Mouse (Mus musculus) embryonic facial prominence, embryonic 13.5 days (tissue): ENCODE data around the gene Olfr867. TPM values are rescaled to one million over a fixed set of nuclear protein-coding genes. Genes with fewer than 3 reads are reported as not detected.

Experiments
- ATAC-seq: fragments of 200-750 bp; cut with Nextera tagmentation; 2 replicates; pipeline ENCODE4 v1.8.0; 2017; ENCODE audit warnings: low read depth; ENCODE audit not compliant: insufficient number of reproducible peaks, insufficient read depth, low FRiP score, low TSS enrichment
- H3K27ac ChIP-seq: fragments of 300-500 bp; sonication (generic); 2 replicates; pipeline ENCODE4 v1.5.1; 2015; ENCODE audit warnings: moderate library complexity, mild to moderate bottlenecking, inconsistent platforms
- H3K27me3 ChIP-seq: fragments of 300-500 bp; sonication (generic); 2 replicates; pipeline ENCODE4 v1.6.1; 2015; ENCODE audit warnings: mild to moderate bottlenecking, inconsistent platforms
- H3K36me3 ChIP-seq: fragments of 300-500 bp; sonication (generic); 2 replicates; pipeline ENCODE4 v1.6.1; 2015; ENCODE audit warnings: mild to moderate bottlenecking, inconsistent platforms
- H3K4me1 ChIP-seq: fragments of 300-500 bp; sonication (generic); 2 replicates; pipeline ENCODE4 v1.6.1; 2015; ENCODE audit warnings: inconsistent platforms
- H3K4me2 ChIP-seq: fragments of 300-500 bp; sonication (generic); 2 replicates; pipeline ENCODE4 v1.6.1; 2015; ENCODE audit warnings: moderate library complexity, mild to moderate bottlenecking, inconsistent platforms
- H3K4me3 ChIP-seq: fragments of 300-500 bp; sonication (generic); 2 replicates; pipeline ENCODE4 v1.5.1; 2015; ENCODE audit warnings: mild to moderate bottlenecking, inconsistent platforms
- H3K9ac ChIP-seq: fragments of 300-500 bp; sonication (generic); 2 replicates; pipeline ENCODE4 v1.6.1; 2015; ENCODE audit warnings: mild to moderate bottlenecking, inconsistent platforms
- H3K9me3 ChIP-seq: fragments of 300-500 bp; sonication (generic); 2 replicates; pipeline ENCODE4 v1.6.1; 2016; ENCODE audit warnings: inconsistent platforms
- WGBS: fragments of 180-500 bp; shearing (Covaris S2); methylation state at CpG from one replicate; pipeline ENCODE4 v1.1.7; 2015; ENCODE audit warnings: mixed read lengths; 5-methylcytosine and 5-hydroxymethylcytosine counted together
- microRNA-seq: library from miRNA; unstranded; fragments of <30 nt; microRNA quantifications from one replicate; pipeline ENCODE4, GENCODE M21; 2016
- polyA plus RNA-seq: library from polyadenylated mRNA; unstranded; fragments of >200 nt; fragmentation: Nextera tagmentation; extraction: Ambion mirVana; gene quantifications from 2 replicates; pipeline ENCODE4 v1.2.1, GENCODE M21; 2015

The Olfr867 gene
- not detected in 2 replicates for polyA plus RNA-seq

GRCm38 (mm10) chr9:20057462-20057861 lies at the start of gene Olfr867:
TSS of gene Olfr867 (minus strand) at chr9:20057562.
- Histone ChIP-seq H3K4me3 (no peak within 1 kb of the TSS), H3K4me1 (no peaks in the 10 kb centered on the region), H3K9ac (no peak within 1 kb of the TSS), H3K4me2 (no peak within 1 kb of the TSS), H3K27me3 (no peaks in the 10 kb centered on the region), H3K9me3 (0 out of 2 replicates have a peak, but pooled peaks cover 3% of the 10 kb centered on the region), H3K27ac (no peak within 1 kb of the TSS), H3K36me3 (no peaks in the 10 kb centered on the region)
- ATAC-seq, result no peak
- 68% methylated on average over 1 of the region's 1 CpGs for WGBS

GRCm38 (mm10) chr9:20098326-20098725 lies 41.0 kb upstream of the Olfr867 start, which contains the start of gene Olfr868:
TSS of gene Olfr868 (plus strand) at chr9:20098626.
- no peak within 1 kb of the TSS for H3K9ac ChIP-seq
- no peak within 1 kb of the TSS for H3K27ac ChIP-seq
- H3K4me2 ChIP-seq, result no peak within 1 kb of the TSS
- no peak within 1 kb of the TSS for H3K4me3 ChIP-seq
- 0 out of 2 replicates have a peak, but pooled peaks cover 9% of the 10 kb centered on the region for H3K9me3 ChIP-seq
- no peaks in the 10 kb centered on the region for H3K36me3 ChIP-seq
- whole genome bisulfite sequencing, result 37% methylated on average over 2 of the region's 2 CpGs
- ATAC-seq, result no peak
- H3K27me3 ChIP-seq, result no peaks in the 10 kb centered on the region
- H3K4me1 ChIP-seq, result no peaks in the 10 kb centered on the region

- WGBS, result 70% methylated on average over 7 of the region's 7 CpGs
- no peak for ATAC-seq
- H3K27me3 ChIP-seq, result no peaks in the 10 kb centered on the region
- H3K9ac ChIP-seq, result no peak overlapping the region
- H3K4me2 ChIP-seq, result no peak overlapping the region
- no peak overlapping the region for H3K4me3 ChIP-seq
- H3K27ac ChIP-seq, result no peak overlapping the region
- H3K36me3 ChIP-seq, result no peaks in the 10 kb centered on the region
- H3K4me1 ChIP-seq, result no peaks in the 10 kb centered on the region
- H3K9me3 ChIP-seq, result peaks cover 37% of the 10 kb centered on the region
These were observed 16.3 kb upstream of the Olfr867 start for GRCm38 (mm10) chr9:20073523-20074177.

- 81% methylated on average over 1 of the region's 1 CpGs for WGBS
- Histone ChIP-seq H3K4me2 (no peak overlapping the region), H3K27ac (no peak overlapping the region), H3K9ac (no peak overlapping the region), H3K4me1 (no peaks in the 10 kb centered on the region), H3K4me3 (no peak overlapping the region), H3K27me3 (no peaks in the 10 kb centered on the region), H3K36me3 (no peaks in the 10 kb centered on the region), H3K9me3 (peaks cover 30% of the 10 kb centered on the region)
- no peak for ATAC-seq
These were observed 13.9 kb upstream of the Olfr867 start for GRCm38 (mm10) chr9:20071291-20071690.

- no peak overlapping the region for H3K4me2 ChIP-seq
- WGBS, result 64% methylated on average over 3 of the region's 3 CpGs
- H3K9ac ChIP-seq, result no peak overlapping the region
- no peak overlapping the region for H3K27ac ChIP-seq
- no peak for ATAC-seq
- no peaks in the 10 kb centered on the region for H3K4me1 ChIP-seq
- no peaks in the 10 kb centered on the region for H3K36me3 ChIP-seq
- H3K4me3 ChIP-seq, result no peak overlapping the region
- H3K27me3 ChIP-seq, result no peaks in the 10 kb centered on the region
- H3K9me3 ChIP-seq, result peaks cover 25% of the 10 kb centered on the region
These were observed 12.9 kb upstream of the Olfr867 start for GRCm38 (mm10) chr9:20070236-20070635.

GRCm38 (mm10) chr9:20047964-20048363 lies 9.4 kb downstream of the Olfr867 start:
- H3K9ac ChIP-seq, result no peak overlapping the region
- WGBS, result 68% methylated on average over 3 of the region's 3 CpGs
- no peak overlapping the region for H3K4me2 ChIP-seq
- H3K36me3 ChIP-seq, result no peaks in the 10 kb centered on the region
- no peak overlapping the region for H3K27ac ChIP-seq
- no peaks in the 10 kb centered on the region for H3K4me1 ChIP-seq
- no peak for ATAC-seq
- no peaks in the 10 kb centered on the region for H3K27me3 ChIP-seq
- no peak overlapping the region for H3K4me3 ChIP-seq
- H3K9me3 ChIP-seq, result peaks cover 8% of the 10 kb centered on the region; the same call in 1 of the 2 replicates

- Histone ChIP-seq H3K27ac (no peak within 1 kb of the TSS), H3K4me3 (no peak within 1 kb of the TSS), H3K27me3 (no peaks in the 10 kb centered on the region), H3K36me3 (no peaks in the 10 kb centered on the region), H3K4me2 (no peak within 1 kb of the TSS), H3K9me3 (0 out of 2 replicates have a peak, but pooled peaks cover 3% of the 10 kb centered on the region), H3K9ac (no peak within 1 kb of the TSS), H3K4me1 (no peaks in the 10 kb centered on the region)
- 81% methylated on average over 2 of the region's 2 CpGs for WGBS
- ATAC-seq, result no peak
These were observed 29.4 kb downstream of the Olfr867 start, which contains the start of gene Olfr866 for GRCm38 (mm10) chr9:20027935-20028334. TSS of gene Olfr866 (minus strand) at chr9:20028035.

Small RNAs within 50 kb of the gene (microRNA-seq; reads per million reads assigned to microRNA genes)
- gene Gm26231, result not detected
- not detected for gene Gm44395

Other genes starting within 250 kb of the Olfr867 start
- gene Olfr860, start 207.8 kb downstream of the Olfr867 start, polyA plus RNA-seq, result not detected in 2 replicates
- gene Olfr862, start 169.6 kb downstream of the Olfr867 start, polyA plus RNA-seq, result not detected in 2 replicates
- gene Olfr77, start 140.7 kb downstream of the Olfr867 start, polyA plus RNA-seq, result 0.29 and 0.30 TPM in 2 replicates
- gene Olfr866, start 29.5 kb downstream of the Olfr867 start, polyA plus RNA-seq, result not detected in 2 replicates
- gene Olfr868, start 41.1 kb upstream of the Olfr867 start, polyA plus RNA-seq, result not detected in 2 replicates
- not detected in 2 replicates for gene Olfr869, start 71.4 kb upstream of the Olfr867 start, polyA plus RNA-seq
- gene Olfr870, start 116.5 kb upstream of the Olfr867 start, polyA plus RNA-seq, result not detected in 2 replicates
- not detected in 2 replicates for gene Olfr871, start 154.6 kb upstream of the Olfr867 start, polyA plus RNA-seq
- not detected in 2 replicates for gene Olfr872, start 179.6 kb upstream of the Olfr867 start, polyA plus RNA-seq
- gene Olfr39, start 224.8 kb upstream of the Olfr867 start, polyA plus RNA-seq, result not detected in 2 replicates
- gene Olfr873, start 241.0 kb upstream of the Olfr867 start, polyA plus RNA-seq, result 0.10 TPM in 1 of 2 replicates, not detected in the other